Mouse (Mus musculus) activated CD4-positive, CD25-positive, alpha-beta regulatory T cell, adult 4 months (primary cell): Measurements from ENCODE around the gene Ctsj. TPM values are rescaled to one million over a fixed set of nuclear protein-coding genes. Genes with fewer than 3 reads are reported as not detected.
"Not testable (repeated sequence)": the region's sequence is repeated elsewhere in the genome, so short reads cannot be mapped to it uniquely, and the experiment has no call there.

Experiments used
- ATAC-seq: one replicate; pipeline ENCODE4 v1.8.0; 2017
- polyA plus RNA-seq, 2 experiments: library from polyadenylated mRNA; unstranded; fragments of 100-300 nt; shearing (Covaris generic); gene quantifications; one replicate each; pipeline ENCODE4 v1.2.1; 2017

Gene Ctsj
- not detected for polyA plus RNA-seq

GRCm38 (mm10) chr13:61005859-61006258, at the start of gene Ctsj:
Ctsj (minus strand) TSS chr13:61005959.
- no peak for ATAC-seq

DNA sequence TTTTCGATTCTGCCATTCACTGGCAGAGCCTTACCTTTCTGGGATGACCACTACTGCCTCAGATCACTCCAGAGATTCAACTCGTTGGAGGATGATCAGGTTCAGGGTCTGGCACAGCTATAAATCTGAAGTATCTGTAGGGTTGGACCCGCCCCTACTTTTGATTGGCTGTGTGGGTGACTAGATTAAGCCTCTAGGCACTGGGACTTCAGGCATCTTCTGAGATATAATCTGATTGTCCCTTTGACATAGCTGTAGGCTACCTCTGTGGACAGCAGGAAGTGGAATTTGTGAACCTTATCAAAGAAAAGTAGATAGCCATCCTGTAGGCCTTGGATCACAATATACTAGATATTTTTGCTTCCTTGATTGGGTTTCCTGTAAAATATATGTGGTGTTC, 34.8 kb upstream of the Ctsj start, which contains the start of gene Ctsq:
Gene Ctsq, minus strand, starts transcription at position 101 of the 400 bp plus-strand sequence.
- ATAC-seq = no peak

DNA sequence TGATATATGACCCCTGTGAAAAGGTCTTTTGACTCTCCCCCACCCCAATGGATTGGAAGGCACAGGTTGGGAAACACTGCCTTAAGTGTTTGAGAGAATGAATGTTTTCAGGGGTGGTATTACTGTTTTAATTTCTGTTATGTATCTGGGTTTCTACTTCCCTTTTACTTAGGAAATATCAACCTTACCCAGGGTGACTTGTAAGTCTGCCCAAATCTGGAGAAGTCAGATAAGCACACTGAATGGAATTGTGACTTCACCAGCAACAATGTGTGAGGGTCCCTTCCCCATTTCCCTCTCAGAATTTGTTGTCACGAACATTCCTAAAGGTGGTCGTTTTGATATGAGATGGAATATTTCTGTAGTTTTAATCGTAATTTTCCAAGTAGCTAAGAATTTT, 17.0 kb upstream of the Ctsj start:
- ATAC-seq = no peak

DNA sequence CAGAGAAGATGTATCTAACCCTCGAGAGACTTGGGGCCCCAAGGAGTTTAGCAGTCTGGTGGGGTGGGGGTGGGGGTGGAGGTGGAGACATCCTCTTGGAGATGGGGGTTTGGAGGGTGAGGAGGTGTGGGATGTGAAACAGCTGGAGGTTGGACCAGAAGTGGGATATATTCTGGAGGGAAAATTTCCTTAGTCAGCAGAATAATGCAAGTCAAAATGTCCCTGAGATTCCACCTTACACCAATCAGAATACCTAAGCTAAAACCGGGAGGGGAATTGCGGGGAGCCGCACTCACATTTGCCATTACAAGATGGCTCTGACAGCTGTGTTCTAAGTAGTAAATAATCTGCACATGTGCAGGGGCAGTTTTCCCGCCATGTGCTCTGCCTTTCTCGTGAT, 16.1 kb upstream of the Ctsj start:
- ATAC-seq = no peak

GRCm38 (mm10) chr13:61010171-61010570, 4.4 kb upstream of the Ctsj start:
- no peak for ATAC-seq

DNA sequence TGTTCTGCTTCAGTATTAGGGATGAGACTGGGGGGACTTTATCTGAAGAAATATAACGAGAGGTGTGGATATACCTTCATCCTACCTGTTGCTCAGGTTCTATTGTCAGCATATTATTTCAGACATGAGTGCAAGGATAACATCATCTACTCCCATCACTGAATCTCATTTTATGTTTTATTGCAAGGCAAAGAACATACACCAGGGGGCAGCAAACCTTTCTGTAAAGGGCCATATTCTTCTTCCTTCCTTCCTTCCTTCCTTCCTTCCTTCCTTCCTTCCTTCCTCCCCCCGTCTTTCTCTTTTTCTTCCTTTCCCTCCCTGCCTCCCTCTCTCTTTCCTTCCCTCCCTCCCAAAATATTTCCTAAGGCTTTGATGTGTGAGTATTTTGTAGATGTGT, 8.2 kb downstream of the Ctsj start:
- ATAC-seq = no peak

DNA sequence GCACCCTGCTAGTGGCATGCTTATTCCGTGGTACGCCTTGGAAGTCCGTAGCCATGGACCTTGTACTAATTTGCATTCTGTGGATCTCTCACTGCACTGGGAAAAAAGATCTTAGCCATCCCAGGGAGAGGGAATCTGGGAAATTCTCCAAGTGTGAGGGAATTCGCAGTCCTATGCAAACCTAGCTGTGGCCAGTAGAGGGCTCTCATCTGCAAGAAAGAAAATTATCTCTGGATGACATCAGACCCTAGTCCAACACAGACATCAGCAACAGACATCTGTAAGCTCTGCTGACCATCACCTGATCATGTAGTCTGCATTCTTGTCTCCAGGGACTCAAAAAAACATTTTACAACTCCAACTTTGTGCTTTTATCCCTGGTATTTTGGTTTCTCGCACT, 18.8 kb downstream of the Ctsj start:
- not testable (repeated sequence) for ATAC-seq

- ATAC-seq = not testable (repeated sequence)
Measured at GRCm38 (mm10) chr13:60972319-60972718, 33.4 kb downstream of the Ctsj start.

- ATAC-seq = not testable (repeated sequence)
Measured at GRCm38 (mm10) chr13:60963985-60964384, 41.8 kb downstream of the Ctsj start.

- no peak for ATAC-seq
Measured at GRCm38 (mm10) chr13:60961706-60962105, 44.1 kb downstream of the Ctsj start.

Other genes starting within 250 kb of the Ctsj start
- gene BC051665, start 219.6 kb downstream of the Ctsj start, polyA plus RNA-seq = not detected
- not detected for gene Ctsll3, start 203.1 kb downstream of the Ctsj start, polyA plus RNA-seq
- gene 4930486L24Rik, start 141.5 kb downstream of the Ctsj start, polyA plus RNA-seq = 1 to 10 TPM in 1 of 2 experiments, not detected in 1; 1.7 TPM
- gene Gm49392, start 109.1 kb downstream of the Ctsj start, polyA plus RNA-seq = 1 to 10 TPM in 1 of 2 experiments, not detected in 1; 1.1 TPM
- 10 to 100 TPM in 1 of 2 experiments, 1 to 10 TPM in 1; 6.0 to 10.1 TPM for gene Ctla2b, start 108.5 kb downstream of the Ctsj start, polyA plus RNA-seq
- not detected for gene Tpbpb, start 101.1 kb downstream of the Ctsj start, polyA plus RNA-seq
- not detected for gene Gm49393, start 70.4 kb downstream of the Ctsj start, polyA plus RNA-seq
- gene Gm49391, start 69.4 kb downstream of the Ctsj start, polyA plus RNA-seq = 1 to 10 TPM in 1 of 2 experiments, under 1 TPM in 1; 0.99 to 2.0 TPM
- 10 to 100 TPM; 52.2 to 59.2 TPM for gene Ctla2a, start 69.3 kb downstream of the Ctsj start, polyA plus RNA-seq
- gene Tpbpa, start 64.0 kb downstream of the Ctsj start, polyA plus RNA-seq = not detected
- not detected for gene Ctsq, start 34.7 kb upstream of the Ctsj start, polyA plus RNA-seq
- gene Ctsr, start 158.3 kb upstream of the Ctsj start, polyA plus RNA-seq = not detected
- not detected for gene Cts6, start 197.5 kb upstream of the Ctsj start, polyA plus RNA-seq
- under 1 TPM in 1 of 2 experiments, not detected in 1; 0.17 TPM for gene Cts8, start 249.4 kb upstream of the Ctsj start, polyA plus RNA-seq